Mouse (Mus musculus) brain, adult 10 weeks (tissue): Measurements from ENCODE around the gene Serpina3n. TPM values are rescaled to one million over a fixed set of nuclear protein-coding genes. Genes with fewer than 3 reads are reported as not detected.

ENCODE experiments used
- polyA plus RNA-seq: library from polyadenylated mRNA; stranded (reverse); fragments of 350-450 nt; fragmentation: Illumina TruSeq; extraction: RNeasy Lipid Tissue Mini Kit (QIAGEN cat#74804); gene quantifications from one replicate; pipeline ENCODE4 v1.2.3, GENCODE M21; 2015; ENCODE audit warnings: low read depth, low replicate concordance

Serpina3n gene
- 16.8 TPM for polyA plus RNA-seq

GRCm38 (mm10) chr12:104406454-104406885 is at the start of gene Serpina3n:
TSS of gene Serpina3n (plus strand) at chr12:104406729.

Other genes with a start within 250 kb of the Serpina3n start
- gene Serpina3f, start 192.2 kb upstream of the Serpina3n start, polyA plus RNA-seq = not detected
- 2.3 TPM for gene Serpina3g, start 170.5 kb upstream of the Serpina3n start, polyA plus RNA-seq
- gene Serpina3i, start 143.6 kb upstream of the Serpina3n start, polyA plus RNA-seq = not detected
- not detected for gene Serpina3j, start 92.2 kb upstream of the Serpina3n start, polyA plus RNA-seq
- 1.00 TPM for gene Serpina3k, start 68.2 kb upstream of the Serpina3n start, polyA plus RNA-seq
- not detected for gene Serpina3m, start 68.2 kb upstream of the Serpina3n start, polyA plus RNA-seq
- gene Gsc, start 66.6 kb downstream of the Serpina3n start, polyA plus RNA-seq = not detected